Comparison of ENCODE assay signal across 9 mouse cellular contexts in genomic region chr11:102881314-102882198, GRCm38 (mm10). TPM values are rescaled to one million over a fixed set of nuclear protein-coding genes. Genes with fewer than 3 reads are reported as not detected.
A peak's percentile ranks its signal among the peaks of the same experiment; 100 is the strongest.
DNase-seq lines count a peak whose midpoint lies in the region; ATAC-seq and TF ChIP-seq lines count a peak whose summit lies in the region.
"Had no signal": no experiment of that assay in that cellular context is flagged by ENCODE, and none has a peak within 500 bp of the region (broad histone marks: within the 10 kb centered on the region; RNA-seq: fewer than 3 reads in every experiment).

No protein-coding gene starts in this region.

- peak; percentile 50 for DNase-seq in cerebellum, adult 9-10 months
- DNase-seq in cerebellum, adult 11 months = no peak
- DNase-seq in spleen, adult 2 months (ENCODE audit: low read depth in 1 of 2, low spot score in 2 of 2) = no peak
- no peak for DNase-seq in spleen, postnatal 36 days (ENCODE audit: low spot score in 2 of 2)
- no peak for DNase-seq in intestine, embryonic 14.5 days (ENCODE audit: low spot score)
- DNase-seq in midbrain, postnatal 0 days (ENCODE audit: low spot score) = no peak
- DNase-seq in cerebellum, postnatal 14 days = no peak
- DNase-seq in gastrocnemius, adult 8-10 months (ENCODE audit: low spot score in 2 of 2) = no peak

- peak overlapping the region; percentile 80 for H3K4me2 ChIP-seq in intestine, embryonic 14.5 days (ENCODE audit: low read length)
- H3K4me2 ChIP-seq in midbrain, postnatal 0 days (ENCODE audit: low read depth, low read length, poor library complexity, severe bottlenecking) = peak overlapping the region; percentile 68

- no peaks in the 10 kb centered on the region for H3K27me3 ChIP-seq in spleen, adult 2 months (ENCODE audit: control insufficient read depth, insufficient read depth, low read length)
- 0 out of 2 replicates have a peak, but pooled peaks cover 1% of the 10 kb centered on the region for H3K27me3 ChIP-seq in intestine, embryonic 14.5 days (replicated peaks; ENCODE audit: control insufficient read depth, insufficient read depth, low read length)
- H3K27me3 ChIP-seq in midbrain, postnatal 0 days (ENCODE audit: insufficient read depth, low read length) = no peaks in the 10 kb centered on the region

- TF ChIP-seq CTCF in spleen, adult 2 months (IDR thresholded peaks at IDR 0.05; ENCODE audit: extremely low read depth, insufficient read depth, insufficient read length, insufficient replicate concordance) = no peak
- no peak for TF ChIP-seq CTCF in midbrain, postnatal 0 days (IDR thresholded peaks at IDR 0.05)

- 17% methylated on average over 13 of the region's 13 CpGs for WGBS in spleen, adult 2 months
- WGBS in intestine, embryonic 14.5 days = 16% methylated on average over 13 of the region's 13 CpGs
- 15% methylated on average over 13 of the region's 13 CpGs for WGBS in midbrain, postnatal 0 days

- TF ChIP-seq POLR2A in spleen, adult 2 months (IDR thresholded peaks at IDR 0.05; ENCODE audit: low read depth, low read length) = no peak

- H3K36me3 ChIP-seq in spleen, adult 2 months (ENCODE audit: control insufficient read depth, insufficient read depth, low read length) = peaks cover 2% of the 10 kb centered on the region; the same call in 1 of the 2 replicates
- H3K36me3 ChIP-seq in intestine, embryonic 14.5 days (ENCODE audit: control insufficient read depth, insufficient read depth, low read length) = peaks cover 12% of the 10 kb centered on the region
- H3K36me3 ChIP-seq in midbrain, postnatal 0 days (ENCODE audit: insufficient read depth, low read length) = peaks cover 8% of the 10 kb centered on the region

- H3K4me1 ChIP-seq in spleen, adult 2 months (ENCODE audit: control insufficient read depth, insufficient read depth, insufficient read length) = no peaks in the 10 kb centered on the region; the same call in 1 of the 2 replicates
- peaks cover 15% of the 10 kb centered on the region for H3K4me1 ChIP-seq in intestine, embryonic 14.5 days (replicated peaks; ENCODE audit: control insufficient read depth, insufficient read depth, low read length)
- H3K4me1 ChIP-seq in midbrain, postnatal 0 days (ENCODE audit: insufficient read depth, low read length) = peaks cover 5% of the 10 kb centered on the region; the same call in 1 of the 2 replicates

- peak overlapping the region; percentile 69 for H3K9ac ChIP-seq in intestine, embryonic 14.5 days (ENCODE audit: low read length)
- peak overlapping the region; percentile 67 for H3K9ac ChIP-seq in midbrain, postnatal 0 days (replicated peaks; ENCODE audit: low read length, poor library complexity, severe bottlenecking)

- peak overlapping the region; percentile 71 for H3K4me3 ChIP-seq in spleen, adult 2 months (ENCODE audit: extremely low read depth, insufficient read depth, insufficient read length)
- peak overlapping the region; percentile 62 for H3K4me3 ChIP-seq in intestine, embryonic 14.5 days (ENCODE audit: low read depth, low read length)
- H3K4me3 ChIP-seq in midbrain, postnatal 0 days (ENCODE audit: low read depth, low read length) = peak overlapping the region; percentile 69

- no peak overlapping the region for H3K27ac ChIP-seq in spleen, adult 2 months (ENCODE audit: insufficient read depth, low read length)
- peak overlapping the region; percentile 90; the same call in 1 of the 2 replicates for H3K27ac ChIP-seq in intestine, embryonic 14.5 days (ENCODE audit: low read depth)
- peak overlapping the region; percentile 85 for H3K27ac ChIP-seq in midbrain, postnatal 0 days (ENCODE audit: low read depth, low read length)

- no peaks in the 10 kb centered on the region for H3K9me3 ChIP-seq in intestine, embryonic 14.5 days (ENCODE audit: control insufficient read depth, low read length)
- H3K9me3 ChIP-seq in midbrain, postnatal 0 days (ENCODE audit: low read length) = no peaks in the 10 kb centered on the region

- no peak for ATAC-seq in intestine, embryonic 14.5 days (replicated peaks; ENCODE audit: low FRiP score, low TSS enrichment, low read depth)
- ATAC-seq in midbrain, postnatal 0 days (ENCODE audit: low FRiP score) = peak; percentile 6; the same call in 1 of the 2 replicates

RNA-seq across cellular contexts. Expression of gene Ccdc103, which starts 0.6 kb away (rescaled TPM):
- polyA plus RNA-seq in spleen, adult 2 months (2012; rRNA removed) = 0.12 TPM in 1 of 2 replicates, not detected in the other
- 0.81 and 1.2 TPM in 2 replicates for polyA plus RNA-seq in intestine, embryonic 14.5 days (2014; fragmentation: Nextera tagmentation; extraction: Ambion mirVana)
- 0.33 and 1.6 TPM in 2 replicates for total RNA-seq in midbrain, postnatal 0 days (2014; rRNA removed)
- 1.7 and 1.8 TPM in 2 replicates for polyA plus RNA-seq in midbrain, postnatal 0 days (2015; fragmentation: Nextera tagmentation; extraction: Ambion mirVana)
- total RNA-seq in gastrocnemius, adult 8-10 months (2022) = not detected

RNA-seq across cellular contexts. Expression of gene Eftud2, which starts 0.8 kb away (rescaled TPM):
- 119 and 134 TPM in 2 replicates for polyA plus RNA-seq in spleen, adult 2 months (2012; rRNA removed)
- polyA plus RNA-seq in intestine, embryonic 14.5 days (2014; fragmentation: Nextera tagmentation; extraction: Ambion mirVana) = 180 and 184 TPM in 2 replicates
- 63.0 and 69.8 TPM in 2 replicates for total RNA-seq in midbrain, postnatal 0 days (2014; rRNA removed)
- 104 and 105 TPM in 2 replicates for polyA plus RNA-seq in midbrain, postnatal 0 days (2015; fragmentation: Nextera tagmentation; extraction: Ambion mirVana)
- total RNA-seq in gastrocnemius, adult 8-10 months (2022) = 10 to 100 TPM; 19.9 to 25.3 (median 23.8) TPM

RNA-seq across cellular contexts. Expression of gene Fam187a, which starts 3.4 kb away (rescaled TPM):
- not detected in 2 replicates for polyA plus RNA-seq in spleen, adult 2 months (2012; rRNA removed)
- not detected in 2 replicates for polyA plus RNA-seq in intestine, embryonic 14.5 days (2014; fragmentation: Nextera tagmentation; extraction: Ambion mirVana)
- total RNA-seq in midbrain, postnatal 0 days (2014; rRNA removed) = not detected in 2 replicates
- polyA plus RNA-seq in midbrain, postnatal 0 days (2015; fragmentation: Nextera tagmentation; extraction: Ambion mirVana) = 0.12 TPM in 1 of 2 replicates, not detected in the other
- total RNA-seq in gastrocnemius, adult 8-10 months (2022) = not detected
- total RNA-seq: hematopoietic stem cell, adult 5-6 weeks had no signal

RNA-seq across cellular contexts. Expression of gene Gfap, which starts 19.2 kb away (rescaled TPM):
- polyA plus RNA-seq in spleen, adult 2 months (2012; rRNA removed) = 1.7 and 1.8 TPM in 2 replicates
- polyA plus RNA-seq in intestine, embryonic 14.5 days (2014; fragmentation: Nextera tagmentation; extraction: Ambion mirVana) = 0.28 and 0.58 TPM in 2 replicates
- 19.5 and 36.4 TPM in 2 replicates for total RNA-seq in midbrain, postnatal 0 days (2014; rRNA removed)
- 20.6 and 24.3 TPM in 2 replicates for polyA plus RNA-seq in midbrain, postnatal 0 days (2015; fragmentation: Nextera tagmentation; extraction: Ambion mirVana)
- total RNA-seq in gastrocnemius, adult 8-10 months (2022) = under 1 TPM in 2 of 4 experiments, not detected in 2; 0.11 to 0.36 TPM

RNA-seq across cellular contexts. Expression of gene Kif18b, which starts 43.4 kb away (rescaled TPM):
- polyA plus RNA-seq in spleen, adult 2 months (2012; rRNA removed) = 7.0 and 8.9 TPM in 2 replicates
- polyA plus RNA-seq in intestine, embryonic 14.5 days (2014; fragmentation: Nextera tagmentation; extraction: Ambion mirVana) = 7.0 and 7.8 TPM in 2 replicates
- total RNA-seq in midbrain, postnatal 0 days (2014; rRNA removed) = 3.8 and 6.3 TPM in 2 replicates
- polyA plus RNA-seq in midbrain, postnatal 0 days (2015; fragmentation: Nextera tagmentation; extraction: Ambion mirVana) = 0.46 and 0.60 TPM in 2 replicates
- total RNA-seq in gastrocnemius, adult 8-10 months (2022) = not detected
